Mouse (Mus musculus) urinary bladder, adult 18-20 months (tissue): ENCODE measurements around the gene Ndufa10.
A peak's percentile ranks its signal among the peaks of the same experiment; 100 is the strongest.
"Not testable (repeated sequence)": the region's sequence is repeated elsewhere in the genome, so short reads cannot be mapped to it uniquely, and the experiment has no call there.

Experiments used
- DNase-seq, 2 experiments: peaks; one replicate each; pipeline ENCODE4 v3.0.0; 2022; ENCODE audit warnings: low spot score in 2 of 2, mixed read lengths in 2 of 2

The Ndufa10 gene

DNA sequence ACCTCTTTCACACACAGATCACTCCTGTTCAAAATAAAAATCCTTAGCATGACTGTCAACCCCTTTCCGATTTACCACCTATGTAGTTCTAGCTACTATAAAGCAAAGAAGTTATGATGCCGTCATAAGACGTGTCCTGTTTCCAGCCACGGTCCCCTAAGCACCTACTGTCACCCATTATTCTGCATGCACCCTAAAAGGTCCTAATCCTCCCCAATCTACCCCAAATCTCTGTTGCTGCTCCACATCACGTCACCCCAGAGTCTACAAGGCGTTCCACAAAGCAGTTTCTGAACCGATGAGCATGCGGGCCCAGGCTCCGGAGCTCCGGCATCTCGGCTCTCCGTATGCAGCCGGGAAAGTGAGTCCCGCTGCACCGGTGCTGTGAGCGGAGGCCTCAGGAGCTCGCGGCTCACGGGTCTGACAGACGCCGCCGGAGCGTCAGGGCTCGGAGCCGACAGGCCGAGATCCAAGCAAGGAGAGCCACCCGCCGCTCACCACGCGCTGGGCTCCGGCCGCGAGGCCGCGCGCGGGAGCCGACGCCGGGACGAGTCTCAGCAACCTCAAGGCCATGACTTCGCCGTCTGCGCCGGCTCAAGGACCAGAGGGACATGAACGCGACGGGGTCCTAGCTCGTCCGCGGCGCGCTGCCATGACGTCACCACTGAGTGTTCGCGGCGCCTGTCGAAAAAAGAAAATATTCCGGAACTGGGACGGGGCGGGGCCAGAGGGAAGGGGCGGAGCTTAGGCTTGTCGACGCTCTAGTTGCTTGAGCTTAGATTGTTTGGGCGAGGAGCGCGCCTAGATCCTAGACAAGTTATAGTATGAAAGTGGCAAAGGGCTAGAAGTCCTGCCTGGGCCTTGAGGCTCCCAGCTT lies at the start of gene Ndufa10:
Gene Ndufa10, minus strand, starts transcription at position 696 of the 877 bp plus-strand sequence.
- DNase-seq: peak; percentile 89 to 94

DNA sequence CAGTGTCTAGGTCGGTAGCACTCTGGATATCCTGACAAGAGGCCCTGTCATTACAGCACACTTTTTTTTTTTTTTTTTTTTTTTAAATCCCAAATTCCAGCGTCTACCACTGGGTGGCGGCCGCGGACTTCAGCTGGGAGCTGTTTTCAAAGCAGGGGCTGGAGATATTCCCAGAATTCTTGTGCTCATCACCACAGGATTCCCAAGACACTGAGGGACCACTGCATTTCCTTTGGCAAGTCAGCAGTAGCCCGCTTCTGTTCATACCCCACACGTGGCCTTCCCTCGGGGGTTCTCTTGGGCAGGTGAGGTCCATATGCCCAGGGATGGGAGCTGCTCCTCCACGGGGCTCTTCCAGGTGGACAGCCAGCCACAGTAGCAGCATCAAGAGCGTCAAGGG lies 47.7 kb upstream of the Ndufa10 start:
- DNase-seq: peak in 1 of 2 experiments; percentile 2

DNA sequence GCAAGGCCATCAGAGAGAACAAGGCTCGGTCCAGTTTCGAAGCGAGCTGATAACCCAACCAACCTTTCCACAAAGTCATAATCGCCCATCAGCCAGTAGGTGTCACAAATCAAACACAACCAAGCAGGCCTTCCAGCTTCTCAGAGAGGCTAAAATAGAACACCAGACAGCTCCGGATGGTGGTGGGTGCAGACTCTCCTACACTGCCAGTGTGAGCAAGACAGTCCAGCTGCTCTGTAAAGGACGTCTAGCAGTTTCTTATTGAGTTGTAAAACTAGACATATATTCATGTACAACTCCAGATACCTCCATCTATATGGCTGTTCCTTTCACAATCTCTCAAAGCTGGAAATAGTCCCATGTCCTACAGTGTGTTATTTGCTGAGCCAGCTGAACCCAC lies 45.4 kb upstream of the Ndufa10 start:
- no peak for DNase-seq

DNA sequence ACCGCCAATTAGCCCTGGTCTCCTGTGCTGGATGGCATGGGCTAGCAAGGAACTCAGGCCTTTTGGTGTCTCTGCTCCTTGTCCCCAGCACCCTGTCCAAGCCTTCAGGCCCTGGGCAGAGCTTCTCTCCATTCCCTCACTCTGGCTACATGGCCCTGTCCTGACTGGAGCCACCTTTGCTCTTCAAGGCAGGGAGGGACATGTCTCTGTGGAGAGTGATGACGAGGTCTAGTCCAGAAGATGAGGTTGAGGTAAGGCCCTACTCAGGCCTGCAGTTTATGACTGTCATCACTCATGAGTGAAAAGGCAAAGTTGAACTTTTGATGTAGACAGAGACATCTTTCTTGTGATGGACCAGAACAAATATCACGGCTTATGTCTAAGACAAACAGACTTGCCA lies 44.9 kb upstream of the Ndufa10 start, which contains the start of gene Olfr1414:
Gene Olfr1414, minus strand, starts transcription at position 101 of the 400 bp plus-strand sequence.
- DNase-seq: no peak

DNA sequence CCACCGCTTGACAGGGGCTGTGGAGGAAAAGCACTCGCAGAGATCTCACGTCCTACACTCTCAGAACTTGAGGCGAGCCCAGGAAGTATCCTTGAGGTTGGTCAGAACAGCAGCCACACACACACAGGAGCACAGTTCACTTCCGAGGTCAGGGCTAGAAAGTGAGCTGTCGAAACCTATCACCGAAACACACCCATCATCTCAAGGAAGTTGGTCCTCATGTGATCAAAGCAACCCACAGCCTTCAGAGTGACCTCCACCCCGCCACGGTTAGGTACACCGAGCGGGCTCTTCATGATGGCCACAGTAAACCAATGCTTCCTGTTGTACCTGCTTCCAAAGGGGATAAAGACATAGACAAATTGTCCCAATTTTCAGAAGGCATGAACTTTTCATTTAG lies 41.7 kb upstream of the Ndufa10 start:
- no peak for DNase-seq

DNA sequence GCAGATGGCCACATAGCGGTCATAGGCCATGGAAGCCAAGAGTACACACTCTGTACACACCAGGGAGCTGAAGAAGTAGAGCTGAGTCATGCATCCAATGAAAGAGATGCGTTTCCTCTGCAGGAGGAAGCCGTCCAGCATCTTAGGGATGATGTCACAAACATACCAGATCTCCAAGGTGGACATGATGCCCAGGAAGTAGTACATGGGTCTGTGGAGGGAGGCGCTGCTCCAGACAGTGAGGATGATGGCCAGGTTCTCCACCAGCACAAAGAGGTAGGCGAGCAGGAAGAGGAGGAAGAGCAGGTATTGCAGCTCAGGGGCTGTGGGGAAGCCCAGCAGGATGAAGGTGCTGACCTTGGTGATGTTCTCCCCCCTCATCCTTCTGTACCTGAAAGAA lies 38.0 kb upstream of the Ndufa10 start:
- DNase-seq: not testable (repeated sequence)

DNA sequence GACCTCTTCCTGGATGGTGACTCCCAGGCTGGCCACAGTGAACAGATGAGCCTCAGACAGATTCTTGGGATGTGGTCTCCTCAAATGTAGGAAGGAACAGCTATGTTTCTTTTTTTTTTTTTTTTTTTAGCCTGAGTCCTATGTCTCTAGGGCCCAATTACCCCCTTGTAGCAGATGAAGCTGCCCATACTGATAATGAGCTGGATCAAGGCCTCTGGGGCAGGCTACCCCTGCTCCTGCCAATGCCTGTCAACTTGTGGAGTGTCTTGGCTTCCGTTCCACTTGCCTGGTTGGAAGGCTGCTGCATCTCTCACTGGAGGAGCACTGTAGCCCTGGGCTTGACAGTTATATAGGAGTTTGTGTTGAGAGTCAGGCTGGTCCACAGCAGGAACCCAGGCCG lies 22.3 kb upstream of the Ndufa10 start, which contains the start of gene Olfr1415:
Gene Olfr1415, minus strand, starts transcription at position 101 of the 400 bp plus-strand sequence.
- DNase-seq: no peak

DNA sequence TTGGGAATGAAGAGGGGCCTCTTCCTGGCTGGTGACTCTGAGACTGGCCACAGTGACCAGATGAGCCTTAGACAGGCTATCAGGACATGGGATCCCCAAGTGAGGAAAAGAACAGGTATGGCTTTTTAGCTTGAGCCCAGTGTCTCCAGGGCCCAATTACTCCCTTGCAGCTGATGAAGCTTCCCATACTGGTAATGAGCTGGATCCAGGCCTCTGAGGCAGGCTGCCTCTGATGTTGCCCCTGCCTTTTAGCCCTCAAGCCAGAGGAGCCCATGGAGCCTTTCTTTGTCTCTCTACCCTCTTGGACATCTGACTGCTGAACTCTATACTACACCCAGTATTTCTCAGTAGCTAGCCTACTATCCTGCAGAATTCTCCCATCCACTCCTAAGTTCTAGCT lies 11.4 kb upstream of the Ndufa10 start, which contains the start of gene Olfr1416:
Gene Olfr1416, minus strand, starts transcription at position 101 of the 400 bp plus-strand sequence.
- no peak for DNase-seq

DNA sequence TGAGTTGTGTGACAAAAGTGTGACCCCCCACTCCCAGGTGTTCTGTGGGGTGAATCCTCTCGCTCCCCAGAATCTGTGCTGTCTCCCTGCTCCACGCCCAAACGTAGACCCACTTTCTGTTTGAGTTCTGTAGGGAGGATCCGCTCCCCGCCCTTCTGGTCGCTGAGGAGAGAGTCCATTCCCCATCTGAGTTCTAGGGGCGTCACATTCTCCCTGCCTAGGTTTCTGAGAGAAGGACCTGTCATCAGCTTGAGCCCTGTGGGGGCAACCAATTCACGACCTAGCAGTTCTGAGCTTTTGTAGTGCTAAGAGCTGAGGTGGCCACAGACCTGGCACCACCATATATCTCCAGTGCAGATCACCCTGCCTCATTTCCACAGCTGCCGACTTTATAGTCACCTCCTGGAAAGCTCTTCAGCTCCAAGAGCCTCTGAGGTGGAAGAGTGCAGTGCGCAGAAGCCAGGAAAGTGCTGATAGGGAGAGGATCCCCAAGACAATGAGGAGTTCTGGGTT lies 462 bp upstream of the Ndufa10 start:
- no peak for DNase-seq

DNA sequence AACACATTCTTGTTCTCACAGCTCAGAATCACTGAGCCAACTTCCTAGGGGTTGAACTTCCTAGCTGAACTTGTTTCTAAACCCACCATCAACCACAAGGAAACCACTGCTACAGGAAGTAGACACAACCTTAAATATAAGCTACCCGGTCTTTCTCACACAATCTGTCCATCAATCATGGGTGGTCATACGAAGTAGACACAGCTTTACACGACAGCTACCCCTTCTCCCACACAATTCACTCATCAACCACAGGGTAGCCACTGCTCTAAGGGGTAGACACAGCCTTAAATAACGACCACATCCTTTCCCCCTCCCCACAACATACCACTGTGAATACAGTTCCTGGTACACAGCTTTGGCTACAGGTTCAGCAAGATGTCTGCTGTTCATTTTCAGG lies 4.8 kb downstream of the Ndufa10 start:
- DNase-seq: no peak

DNA sequence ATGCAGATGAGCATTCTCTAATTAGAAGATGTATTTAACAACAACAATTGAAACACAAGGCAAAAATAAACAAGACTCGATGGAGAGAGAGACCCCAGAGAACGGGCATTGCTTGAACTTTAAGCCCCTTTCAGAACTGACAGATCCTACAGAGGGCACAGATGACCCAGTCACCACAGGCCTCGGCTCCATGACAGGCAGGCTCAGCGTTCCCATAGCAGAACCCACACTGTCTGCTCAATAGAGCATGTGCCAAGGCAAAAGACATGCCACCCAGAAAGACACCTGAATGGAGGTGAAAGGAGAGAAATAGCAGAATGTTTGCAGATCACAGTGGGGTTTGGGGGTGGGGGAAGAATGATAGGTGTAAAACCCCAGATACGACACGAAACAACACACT lies 15.2 kb downstream of the Ndufa10 start:
- no peak for DNase-seq

DNA sequence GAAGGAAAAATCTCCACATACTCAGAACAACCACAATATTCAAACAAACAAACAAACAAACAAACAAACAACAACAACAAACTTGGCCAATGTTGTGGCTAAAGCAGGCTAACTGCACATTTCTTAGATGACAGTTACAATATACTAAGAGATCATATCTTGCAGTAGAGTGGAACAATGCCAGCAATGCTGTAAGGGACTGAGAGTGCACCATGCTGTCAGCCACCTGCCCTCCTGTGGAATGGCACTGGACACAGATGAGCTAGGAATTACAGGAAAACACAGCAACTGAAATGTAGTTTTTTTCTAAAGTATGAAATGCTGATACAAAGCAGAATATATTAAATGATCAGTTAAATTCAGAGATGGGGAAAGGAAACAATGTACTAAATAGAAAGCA lies 15.9 kb downstream of the Ndufa10 start:
- DNase-seq: no peak

DNA sequence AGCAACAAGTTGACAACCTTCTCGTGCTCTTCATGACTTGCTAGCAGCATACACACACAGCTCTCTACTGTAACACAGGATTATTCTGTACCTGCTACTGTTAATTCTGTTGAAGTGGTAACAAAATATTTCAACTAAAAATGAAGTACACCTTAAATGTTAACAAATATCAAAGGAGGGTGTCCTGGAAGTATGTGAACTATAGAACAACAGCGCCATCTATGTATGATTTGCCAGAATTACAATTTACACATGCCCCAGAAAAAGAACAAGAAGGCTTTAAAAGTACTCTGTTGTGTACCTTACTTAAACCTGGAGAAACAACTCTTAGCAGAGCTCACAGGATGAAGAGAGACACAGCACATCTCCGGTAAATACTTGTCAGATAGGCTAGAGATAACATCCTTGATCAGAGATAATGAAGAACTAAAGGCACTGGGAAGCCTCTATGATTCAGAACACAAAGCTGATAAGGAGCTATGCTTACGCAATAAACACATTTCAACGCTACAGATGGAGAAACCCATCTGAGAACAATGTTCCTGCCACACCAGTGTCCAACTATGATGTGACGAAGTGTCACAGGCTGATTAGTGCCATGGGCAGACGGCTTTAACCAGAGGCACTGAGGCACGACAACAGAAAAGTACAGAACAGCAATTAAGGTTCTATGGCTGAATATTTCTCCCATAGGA lies 19.8 kb downstream of the Ndufa10 start:
- DNase-seq: no peak

DNA sequence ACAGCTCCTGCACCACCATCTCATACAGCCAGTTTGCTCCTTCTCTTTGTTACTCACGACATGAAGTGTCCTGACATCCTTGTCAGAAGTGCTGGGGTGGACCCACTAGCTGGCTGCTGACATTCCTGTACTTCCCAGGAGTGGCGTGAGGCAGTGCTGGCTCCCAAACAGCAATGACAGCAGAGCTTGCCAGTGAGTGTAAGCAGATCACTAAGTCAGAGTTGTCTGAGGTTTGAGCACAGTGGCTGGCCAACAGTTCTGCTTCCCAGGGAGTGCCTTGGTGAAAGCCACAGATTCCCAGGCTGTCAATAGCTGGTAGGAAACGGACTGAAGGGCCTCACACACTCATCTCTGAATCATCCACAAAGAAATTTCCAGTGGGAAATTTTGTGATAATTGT lies 25.4 kb downstream of the Ndufa10 start:
- DNase-seq: no peak

DNA sequence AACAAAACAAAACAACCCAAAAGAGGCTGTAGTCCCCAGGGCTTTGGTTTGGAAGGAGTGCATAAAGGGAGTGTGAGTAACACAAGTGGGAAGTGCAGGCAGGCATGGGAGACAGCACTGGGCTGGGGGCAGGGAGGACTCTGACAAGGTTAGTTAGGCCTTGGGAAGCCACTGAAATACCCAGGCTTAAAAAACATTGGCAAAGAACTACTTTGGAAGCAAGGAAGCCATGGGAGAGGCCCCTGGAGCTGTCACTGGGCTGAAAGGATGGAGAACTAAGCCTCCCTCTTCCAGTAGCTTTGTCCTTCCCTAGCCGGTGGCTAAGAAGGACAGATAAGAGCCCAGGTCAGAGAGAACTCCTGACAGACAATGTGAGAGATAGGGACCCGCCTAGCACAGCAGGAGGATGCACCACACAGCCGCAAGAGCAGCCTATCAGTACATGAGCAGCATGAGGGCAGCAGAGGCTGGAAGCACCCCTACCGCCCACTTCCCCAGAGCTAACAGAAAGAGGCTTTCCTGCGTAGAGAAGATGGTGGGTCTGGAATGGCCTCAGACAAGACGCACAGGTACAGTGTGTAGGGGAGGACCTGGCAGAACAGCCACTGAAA lies 32.1 kb downstream of the Ndufa10 start:
- DNase-seq: no peak

DNA sequence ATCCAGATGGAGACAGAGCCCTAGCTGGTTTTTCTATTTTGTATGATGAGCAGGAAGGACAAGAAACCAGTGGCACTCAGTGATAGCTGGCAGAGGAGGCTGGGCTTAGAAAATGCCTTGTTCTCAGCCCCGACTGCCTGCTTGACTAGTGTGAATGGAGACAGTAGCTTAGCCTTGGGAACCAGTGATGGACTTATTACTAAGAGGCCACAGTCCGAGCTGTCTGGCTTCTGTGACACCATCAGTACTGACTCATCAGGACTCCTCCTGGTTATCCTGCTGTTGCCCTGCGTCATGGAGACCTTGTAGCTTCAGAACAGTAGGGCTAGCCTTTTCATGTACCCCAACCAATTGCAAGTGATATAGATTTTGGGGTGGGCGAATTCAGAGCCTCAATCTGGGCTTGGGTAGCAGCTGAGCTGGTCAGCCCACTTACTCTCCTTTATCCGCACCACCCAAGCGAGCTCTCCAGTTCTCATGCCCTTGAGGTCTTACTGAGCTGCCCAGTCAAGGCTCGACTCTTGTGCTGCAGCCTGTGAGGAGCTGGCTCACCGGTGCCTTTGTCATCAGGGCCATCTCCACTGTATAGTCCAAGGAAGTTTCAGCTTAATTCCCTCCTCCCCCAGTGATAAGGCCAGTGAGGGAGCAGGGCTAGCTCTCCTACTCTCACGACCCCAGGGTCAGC lies 33.5 kb downstream of the Ndufa10 start:
- DNase-seq: no peak

DNA sequence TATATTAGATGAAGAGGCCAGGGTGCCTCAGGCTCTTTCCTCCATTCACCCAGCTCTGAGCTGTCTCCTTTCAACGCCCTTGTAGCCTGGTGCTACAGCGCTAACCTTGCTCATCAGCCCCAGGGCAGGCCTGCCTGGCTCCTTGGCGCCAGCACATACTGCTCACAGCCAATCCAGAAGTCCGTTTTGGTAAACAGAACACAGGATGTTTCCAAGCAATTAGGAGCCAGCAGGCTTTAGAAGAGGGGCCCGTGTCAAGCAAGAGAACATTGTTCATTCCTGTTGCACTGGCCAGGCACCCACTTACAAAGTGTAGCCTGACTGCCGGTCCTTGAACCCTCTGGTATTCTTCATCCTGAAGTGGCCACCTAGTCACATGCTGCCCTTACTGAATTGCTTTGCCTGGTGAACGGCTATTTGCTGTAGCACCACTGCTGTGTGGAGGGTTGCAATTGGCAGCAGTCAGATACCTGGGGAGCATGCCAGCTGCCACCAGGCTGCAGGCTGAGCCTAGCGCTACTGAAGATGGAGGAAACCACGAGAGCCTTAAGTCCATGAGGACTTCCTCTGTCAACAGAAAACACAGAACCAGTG lies 35.9 kb downstream of the Ndufa10 start:
- DNase-seq: no peak

DNA sequence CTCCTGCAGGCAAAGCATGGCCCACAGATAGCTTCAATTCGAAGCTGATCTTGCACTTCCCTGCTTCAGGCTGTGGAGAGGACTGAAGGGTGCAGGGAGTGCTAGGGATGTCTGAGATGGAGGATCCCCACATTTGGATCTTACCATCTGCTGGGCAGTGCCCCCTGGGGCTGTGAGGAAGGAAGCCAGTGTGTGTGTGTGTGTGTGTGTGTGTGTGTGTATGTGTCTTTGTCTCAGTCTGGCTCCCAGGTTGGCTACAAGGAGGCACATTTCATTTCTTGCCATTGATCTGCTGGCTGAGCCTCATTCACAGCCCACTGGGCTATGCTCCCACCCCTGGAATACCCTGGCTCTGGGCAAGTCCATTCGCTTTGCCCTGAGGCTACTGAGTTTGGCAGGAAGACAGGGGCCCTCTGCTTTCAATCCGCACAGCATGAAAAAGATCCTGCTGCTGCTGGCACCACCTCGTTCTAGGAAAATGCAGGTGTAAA lies 36.8 kb downstream of the Ndufa10 start:
- DNase-seq: no peak

DNA sequence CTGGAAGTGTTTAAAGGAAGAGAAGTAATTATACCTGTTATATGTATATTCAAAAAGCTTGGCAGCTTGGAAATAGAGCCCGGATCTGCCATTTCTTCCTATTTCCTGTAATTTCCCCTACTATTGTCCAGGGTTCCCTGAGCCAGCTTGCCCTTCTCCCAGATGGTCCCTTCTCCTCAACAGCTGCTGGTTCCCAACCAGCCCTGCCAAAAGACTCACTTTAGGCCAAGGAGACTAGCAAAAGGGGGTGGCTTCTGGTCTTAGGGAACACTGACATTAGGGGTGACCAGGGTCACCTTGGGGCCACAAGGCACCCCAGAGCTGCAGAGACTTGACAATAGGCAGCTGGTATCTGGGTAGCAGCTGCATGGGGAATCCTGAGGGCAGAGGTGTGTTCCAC lies 38.7 kb downstream of the Ndufa10 start:
- no peak for DNase-seq

DNA sequence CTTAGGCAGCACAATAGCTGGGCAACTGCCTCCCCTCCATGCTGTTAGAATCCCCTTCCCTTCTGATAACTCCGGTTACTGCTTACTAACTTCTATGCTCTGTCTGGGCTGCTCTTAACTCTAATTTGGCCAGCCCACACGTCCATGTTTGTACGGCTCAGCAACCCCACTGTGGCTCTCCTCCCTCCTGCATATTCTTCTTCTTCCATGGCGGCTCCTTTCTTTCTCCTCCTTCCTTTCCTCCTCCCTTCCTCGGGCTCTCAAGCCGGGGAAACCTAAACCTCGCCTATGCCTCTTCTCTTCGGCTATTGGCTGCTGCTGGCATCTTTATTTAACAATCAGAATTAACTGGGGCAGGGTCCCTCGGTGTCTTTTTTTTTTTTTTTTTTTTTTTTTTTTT lies 40.9 kb downstream of the Ndufa10 start:
- no peak for DNase-seq

DNA sequence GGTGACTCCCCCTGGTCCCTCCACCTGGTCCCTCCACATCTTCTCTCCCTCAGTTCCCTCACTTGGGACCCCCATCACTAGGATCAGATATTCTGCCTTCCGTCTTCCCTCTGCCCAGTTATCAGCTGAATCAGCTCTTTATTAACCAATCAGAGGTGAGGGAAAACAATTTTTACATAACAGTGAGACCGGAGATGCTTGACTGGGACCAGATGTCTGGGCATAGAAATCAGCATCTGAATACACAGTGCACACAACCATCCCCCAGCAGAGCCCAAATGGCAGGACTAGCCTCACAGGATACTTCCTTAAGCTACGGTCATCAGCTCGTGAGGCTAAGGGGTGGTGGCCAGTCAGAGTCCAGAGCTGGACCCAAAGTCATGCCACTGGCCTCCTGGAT lies 41.6 kb downstream of the Ndufa10 start:
- DNase-seq: no peak
